Mouse (Mus musculus) heart, embryonic 14.5 days (tissue): ENCODE data around the gene Lypd6b. TPM values are rescaled to one million over a fixed set of nuclear protein-coding genes. Genes with fewer than 3 reads are reported as not detected.

Experiments
- ATAC-seq: fragments of 200-750 bp; cut with Nextera tagmentation; 2 replicates; pipeline ENCODE4 v1.8.0; 2017; ENCODE audit warnings: low read depth, moderate TSS enrichment; ENCODE audit not compliant: insufficient number of reproducible peaks, insufficient read depth, low FRiP score
- H3K27ac ChIP-seq, 2 experiments: fragments of 200-500 bp in 1 of 2; fragments of 300-500 bp in 1 of 2; sonication (generic) in 1 of 2; replicated peaks in 1 of 2; 2 replicates each; pipeline ENCODE4 v1.5.1; 2012 to 2014; ENCODE audit warnings: low read depth in 2 of 2, low read length in 2 of 2, control low read depth in 1 of 2, mild to moderate bottlenecking in 1 of 2, mixed read lengths in 1 of 2; ENCODE audit not compliant: control insufficient read depth in 1 of 2, insufficient read depth in 1 of 2
- H3K27me3 ChIP-seq: fragments of 300-500 bp; sonication (generic); 2 replicates; pipeline ENCODE4 v1.6.1; 2014; ENCODE audit warnings: mild to moderate bottlenecking, low read length, control low read depth; ENCODE audit not compliant: control insufficient read depth, insufficient read depth
- H3K36me3 ChIP-seq: fragments of 300-500 bp; sonication (generic); 2 replicates; pipeline ENCODE4 v1.6.1; 2014; ENCODE audit warnings: mild to moderate bottlenecking, control low read depth, low read length, mixed read lengths; ENCODE audit not compliant: control insufficient read depth, insufficient read depth
- H3K4me1 ChIP-seq, 2 experiments: fragments of 200-500 bp in 1 of 2; fragments of 300-500 bp in 1 of 2; sonication (generic) in 1 of 2; 2 replicates each; pipeline ENCODE4 v1.6.1; 2012 to 2014; ENCODE audit warnings: low read length in 2 of 2, control low read depth in 1 of 2, mixed read lengths in 1 of 2; ENCODE audit not compliant: control insufficient read depth in 2 of 2, insufficient read depth in 2 of 2
- H3K4me2 ChIP-seq: fragments of 300-500 bp; sonication (generic); 2 replicates; pipeline ENCODE4 v1.6.1; 2014; ENCODE audit warnings: mild to moderate bottlenecking, low read length
- H3K4me3 ChIP-seq, 2 experiments: fragments of 200-500 bp in 1 of 2; fragments of 300-500 bp in 1 of 2; sonication (generic) in 1 of 2; 2 replicates each; pipeline ENCODE4 v1.5.1; 2012 to 2014; ENCODE audit warnings: low read length in 2 of 2, mild to moderate bottlenecking in 2 of 2, control low read depth in 1 of 2, low read depth in 1 of 2, moderate library complexity in 1 of 2; ENCODE audit not compliant: control insufficient read depth in 1 of 2, insufficient read depth in 1 of 2
- H3K9ac ChIP-seq: fragments of 300-500 bp; sonication (generic); 2 replicates; pipeline ENCODE4 v1.6.1; 2014; ENCODE audit warnings: mild to moderate bottlenecking, low read length
- H3K9me3 ChIP-seq: fragments of 300-500 bp; sonication (generic); 2 replicates; pipeline ENCODE4 v1.6.1; 2016; ENCODE audit warnings: low read length, control low read depth; ENCODE audit not compliant: control insufficient read depth
- WGBS: fragments of 180-500 bp; shearing (Covaris S2); extraction: QIAGEN DNeasy Blood & Tissue Kit; methylation state at CpG from one replicate; pipeline ENCODE4 v1.1.7; 2014; 5-methylcytosine and 5-hydroxymethylcytosine counted together
- polyA plus RNA-seq: library from polyadenylated mRNA; unstranded; fragments of >200 nt; fragmentation: Nextera tagmentation; extraction: Ambion mirVana; gene quantifications from 2 replicates; pipeline ENCODE4 v1.2.1, GENCODE M21; 2014

Gene Lypd6b
- polyA plus RNA-seq, 1 experiment from 2014 or later, result 2.3 TPM

DNA sequence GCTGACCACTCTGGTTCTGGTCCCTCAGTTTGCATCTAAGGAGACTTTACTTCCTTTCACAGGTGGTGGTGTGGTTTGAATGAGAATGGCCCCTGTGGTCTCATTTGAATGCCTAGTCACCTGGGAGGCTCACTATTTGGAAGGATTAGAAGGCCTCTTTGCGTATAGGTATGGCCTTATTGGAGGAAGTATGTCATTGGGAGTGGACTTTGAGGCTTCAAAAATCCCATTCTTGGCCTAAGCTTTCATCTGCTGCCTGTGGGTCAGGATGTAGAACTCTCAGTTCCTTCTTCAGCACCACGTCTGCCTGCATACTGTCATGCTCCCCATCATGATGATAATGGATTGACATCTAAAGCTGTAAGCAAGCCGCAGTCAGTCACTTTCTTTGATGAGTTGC is 34.4 kb upstream of the Lypd6b start:
- H3K27me3 ChIP-seq, result no peaks in the 10 kb centered on the region
- peaks cover 7 to 15% of the 10 kb centered on the region in 2 experiments for H3K4me1 ChIP-seq
- H3K4me2 ChIP-seq, result no peak overlapping the region
- H3K36me3 ChIP-seq, result no peaks in the 10 kb centered on the region
- no peak for ATAC-seq
- H3K9me3 ChIP-seq, result no peaks in the 10 kb centered on the region
- WGBS, result 77% methylated on average over 3 of the region's 3 CpGs
- no peak overlapping the region for H3K27ac ChIP-seq
- H3K4me3 ChIP-seq, result no peak overlapping the region
- no peak overlapping the region for H3K9ac ChIP-seq

DNA sequence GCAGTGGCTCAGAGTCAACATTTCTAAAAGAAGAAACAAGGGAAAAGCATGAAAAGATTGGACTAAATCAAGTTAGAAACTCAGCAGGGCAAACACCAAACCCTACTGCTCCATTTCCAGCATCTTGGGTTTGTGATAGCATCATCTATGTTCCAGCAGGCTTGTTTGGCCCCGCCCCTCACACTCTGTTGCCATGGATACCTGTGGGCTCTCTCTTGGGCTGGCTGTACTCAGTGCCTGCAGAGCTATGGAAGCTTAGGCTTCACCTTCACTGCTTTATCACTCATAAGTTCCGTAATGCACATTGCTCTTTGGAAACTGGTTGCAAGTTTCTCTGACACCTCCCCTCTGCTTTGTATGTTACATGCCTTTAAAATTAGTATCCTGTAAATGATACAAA is 32.4 kb upstream of the Lypd6b start:
- no peaks in the 10 kb centered on the region for H3K9me3 ChIP-seq
- no peak overlapping the region for H3K9ac ChIP-seq
- no peak overlapping the region for H3K4me3 ChIP-seq
- ATAC-seq, result no peak
- H3K4me2 ChIP-seq, result no peak overlapping the region
- peaks cover 5 to 8% of the 10 kb centered on the region in 2 experiments; a peak in 3 of 4 replicates for H3K4me1 ChIP-seq
- H3K36me3 ChIP-seq, result no peaks in the 10 kb centered on the region
- H3K27ac ChIP-seq, result no peak overlapping the region
- no peaks in the 10 kb centered on the region for H3K27me3 ChIP-seq
- WGBS, result 53% methylated on average over 2 of the region's 2 CpGs

DNA sequence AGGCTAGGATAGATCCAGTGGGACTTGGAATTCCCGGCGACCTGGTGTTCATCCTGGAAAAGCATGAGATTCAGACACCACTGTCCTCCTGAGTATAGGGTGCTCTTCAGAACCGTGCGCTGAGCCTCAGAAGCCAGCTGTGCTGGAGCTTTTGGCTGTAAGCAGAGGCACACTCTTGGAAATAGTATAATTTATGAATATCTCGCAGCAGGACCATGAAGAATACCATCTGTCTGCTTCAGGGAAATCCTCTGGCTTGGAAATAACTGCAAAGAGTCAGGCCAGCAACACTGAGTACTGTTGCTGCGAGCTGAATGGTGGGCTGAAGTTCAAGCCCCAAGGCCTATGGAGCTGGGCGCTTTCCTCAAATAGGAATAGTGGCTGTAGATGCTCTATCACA is 29.9 kb upstream of the Lypd6b start:
- WGBS, result 90% methylated on average over 7 of the region's 7 CpGs
- ATAC-seq, result no peak

DNA sequence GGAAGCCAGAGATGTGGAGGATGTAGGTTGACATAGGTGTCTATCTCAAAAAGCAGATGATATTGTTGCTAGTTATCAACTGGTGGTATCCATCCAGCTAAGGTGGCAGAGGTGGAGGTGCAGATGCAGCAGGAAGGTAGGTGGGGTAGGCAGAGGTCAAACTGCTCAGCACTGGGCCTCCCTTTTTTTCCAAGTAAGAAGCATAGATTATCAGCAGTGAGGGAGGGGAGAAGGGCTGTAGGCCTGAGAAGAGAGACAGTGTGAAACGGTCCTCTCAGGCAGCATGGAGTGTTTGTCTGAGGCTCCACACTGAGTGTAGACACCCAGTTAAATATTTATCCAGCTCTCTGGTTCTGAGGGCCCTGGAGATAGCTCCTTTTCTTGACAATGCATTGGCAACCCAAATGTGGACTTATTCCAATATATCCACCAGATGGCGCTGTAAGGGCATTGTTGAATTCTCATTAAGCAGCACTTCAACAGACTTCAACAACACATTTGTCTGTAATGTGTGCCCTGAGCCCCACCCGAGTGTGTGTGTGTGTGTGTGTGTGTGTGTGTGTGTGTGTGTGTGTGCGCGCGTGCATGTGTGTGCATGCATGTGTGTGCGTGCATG is 23.0 kb upstream of the Lypd6b start:
- Histone ChIP-seq H3K4me3 (no peak overlapping the region), H3K4me2 (no peak overlapping the region), H3K27me3 (no peaks in the 10 kb centered on the region), H3K36me3 (no peaks in the 10 kb centered on the region), H3K4me1 (peaks cover 0 to 2% of the 10 kb centered on the region in 2 experiments; a peak in 1 of 4 replicates), H3K9me3 (no peaks in the 10 kb centered on the region; the same call in 1 of the 2 replicates), H3K27ac (no peak overlapping the region), H3K9ac (no peak overlapping the region)
- WGBS, result 28% methylated on average over 7 of the region's 7 CpGs
- no peak for ATAC-seq

More for the DNA sequence above, 29.9 kb upstream of the Lypd6b start:
- Histone ChIP-seq H3K4me2 (no peak overlapping the region), H3K36me3 (no peaks in the 10 kb centered on the region), H3K27ac (no peak overlapping the region), H3K4me3 (no peak overlapping the region), H3K27me3 (no peaks in the 10 kb centered on the region), H3K9ac (no peak overlapping the region), H3K9me3 (no peaks in the 10 kb centered on the region; the same call in 1 of the 2 replicates), H3K4me1 (0 out of 4 replicates have a peak, but pooled peaks cover 0 to 2% of the 10 kb centered on the region in 2 experiments)

DNA sequence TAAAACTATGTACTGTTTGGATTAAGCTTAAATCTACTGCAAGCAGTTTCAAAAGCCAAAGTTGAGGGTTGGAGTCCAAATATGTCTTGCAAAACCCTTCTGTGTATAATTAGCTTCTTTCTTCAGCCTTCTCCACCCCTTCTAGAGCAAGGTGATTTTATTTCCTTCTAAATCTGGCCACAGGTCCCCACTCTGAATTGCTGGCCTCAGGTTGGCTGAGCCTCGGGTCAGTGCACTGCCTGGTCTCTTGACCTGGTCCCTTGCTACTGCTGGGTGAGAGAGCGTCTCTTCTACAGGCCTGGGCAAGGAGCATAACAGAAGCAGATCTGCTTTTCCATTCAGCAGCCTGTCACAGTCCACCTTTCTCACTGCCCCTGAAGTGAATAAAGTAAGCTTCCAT is 18.6 kb upstream of the Lypd6b start:
- H3K4me3 ChIP-seq, result no peak overlapping the region
- H3K4me1 ChIP-seq, result peaks cover under 1 to 2% of the 10 kb centered on the region in 2 experiments; a peak in 1 of 4 replicates
- no peak for ATAC-seq
- no peaks in the 10 kb centered on the region for H3K27me3 ChIP-seq
- H3K9me3 ChIP-seq, result no peaks in the 10 kb centered on the region
- 78% methylated on average over 2 of the region's 2 CpGs for WGBS
- H3K36me3 ChIP-seq, result no peaks in the 10 kb centered on the region
- H3K4me2 ChIP-seq, result no peak overlapping the region
- H3K9ac ChIP-seq, result no peak overlapping the region
- no peak overlapping the region for H3K27ac ChIP-seq

DNA sequence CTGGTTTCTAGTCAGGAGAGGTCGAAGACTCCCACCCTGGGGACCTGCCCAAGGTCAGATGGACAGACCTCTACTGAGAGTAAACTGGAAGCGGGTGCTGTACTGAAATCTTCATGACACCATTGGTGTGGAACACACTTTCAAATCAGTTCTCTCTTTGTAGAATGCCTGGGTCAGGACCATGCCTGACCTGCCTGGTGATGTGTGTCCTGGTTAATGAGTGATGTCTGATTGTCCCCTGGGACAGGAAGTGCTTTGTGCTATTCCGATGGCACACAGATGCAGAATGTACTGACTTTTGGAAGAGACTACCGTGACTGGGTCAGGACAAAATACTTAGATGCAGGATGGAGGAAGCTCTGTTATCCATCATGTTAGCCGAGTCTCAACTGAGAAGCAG is 17.0 kb upstream of the Lypd6b start:
- no peak for ATAC-seq

DNA sequence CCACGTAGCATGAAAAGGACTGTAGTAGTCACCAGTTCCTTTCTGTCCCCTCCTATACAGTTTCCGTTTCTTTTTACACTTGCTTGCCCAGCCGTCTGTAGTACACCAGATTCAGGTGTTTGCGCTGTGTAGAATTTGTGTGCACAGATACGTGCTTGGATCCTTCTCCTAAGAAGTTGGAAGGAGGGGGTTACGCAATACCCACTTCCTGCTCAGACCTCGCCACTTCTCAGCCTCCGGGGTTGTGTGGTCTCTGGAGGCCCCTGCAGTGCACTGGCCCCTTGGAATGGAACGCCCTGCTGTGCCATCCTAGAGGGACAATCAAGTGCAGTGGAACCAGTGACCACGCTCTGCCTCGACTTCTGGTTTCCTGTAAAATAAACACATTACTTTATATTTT is 16.3 kb upstream of the Lypd6b start:
- no peak for ATAC-seq
- H3K27me3 ChIP-seq, result no peaks in the 10 kb centered on the region
- 67% methylated on average over 11 of the region's 11 CpGs for WGBS
- no peaks in the 10 kb centered on the region for H3K36me3 ChIP-seq
- H3K9me3 ChIP-seq, result no peaks in the 10 kb centered on the region
- H3K4me1 ChIP-seq, result peaks cover 2 to 3% of the 10 kb centered on the region in 2 experiments; a peak in 1 of 4 replicates
- no peak overlapping the region for H3K4me3 ChIP-seq
- H3K9ac ChIP-seq, result no peak overlapping the region
- no peak overlapping the region for H3K27ac ChIP-seq
- H3K4me2 ChIP-seq, result no peak overlapping the region

More for the DNA sequence above, 17.0 kb upstream of the Lypd6b start:
- 74% methylated on average over 5 of the region's 5 CpGs for WGBS
- Histone ChIP-seq H3K9me3 (no peaks in the 10 kb centered on the region), H3K27ac (no peak overlapping the region), H3K4me2 (no peak overlapping the region), H3K4me1 (peaks cover 2 to 3% of the 10 kb centered on the region in 2 experiments; a peak in 1 of 4 replicates), H3K36me3 (no peaks in the 10 kb centered on the region), H3K27me3 (no peaks in the 10 kb centered on the region), H3K9ac (no peak overlapping the region), H3K4me3 (no peak overlapping the region)
